Mouse (Mus musculus) cerebellum, postnatal 36 days (tissue): ENCODE data around the gene Lin28a.

Experiments used
- DNase-seq, 2 experiments: peaks; one replicate each; pipeline ENCODE4 v3.0.0; 2021 to 2022; ENCODE audit warnings: mixed read lengths in 2 of 2

Gene Lin28a

DNA sequence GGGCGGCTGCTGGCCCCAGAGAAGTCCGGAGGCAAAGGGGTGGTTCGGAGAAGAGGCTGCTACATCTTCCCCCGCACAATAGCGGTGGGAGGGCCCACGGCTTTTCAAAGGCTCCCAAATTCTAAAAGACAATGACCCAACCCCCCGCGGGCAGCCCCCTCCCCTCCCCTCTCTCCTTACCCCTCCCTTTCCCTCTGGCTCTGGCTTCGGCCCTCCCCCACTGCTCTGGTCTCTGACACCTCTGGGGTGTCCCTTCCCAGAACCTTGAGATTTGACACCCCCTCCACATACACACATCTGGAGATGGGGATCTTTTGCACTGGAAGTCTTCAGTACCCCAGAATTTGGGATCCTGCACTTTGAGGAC, at the start of gene Lin28a:
Gene Lin28a (minus strand): TSS at position 63 of the 367 bp plus-strand sequence.
- no peak for DNase-seq

DNA sequence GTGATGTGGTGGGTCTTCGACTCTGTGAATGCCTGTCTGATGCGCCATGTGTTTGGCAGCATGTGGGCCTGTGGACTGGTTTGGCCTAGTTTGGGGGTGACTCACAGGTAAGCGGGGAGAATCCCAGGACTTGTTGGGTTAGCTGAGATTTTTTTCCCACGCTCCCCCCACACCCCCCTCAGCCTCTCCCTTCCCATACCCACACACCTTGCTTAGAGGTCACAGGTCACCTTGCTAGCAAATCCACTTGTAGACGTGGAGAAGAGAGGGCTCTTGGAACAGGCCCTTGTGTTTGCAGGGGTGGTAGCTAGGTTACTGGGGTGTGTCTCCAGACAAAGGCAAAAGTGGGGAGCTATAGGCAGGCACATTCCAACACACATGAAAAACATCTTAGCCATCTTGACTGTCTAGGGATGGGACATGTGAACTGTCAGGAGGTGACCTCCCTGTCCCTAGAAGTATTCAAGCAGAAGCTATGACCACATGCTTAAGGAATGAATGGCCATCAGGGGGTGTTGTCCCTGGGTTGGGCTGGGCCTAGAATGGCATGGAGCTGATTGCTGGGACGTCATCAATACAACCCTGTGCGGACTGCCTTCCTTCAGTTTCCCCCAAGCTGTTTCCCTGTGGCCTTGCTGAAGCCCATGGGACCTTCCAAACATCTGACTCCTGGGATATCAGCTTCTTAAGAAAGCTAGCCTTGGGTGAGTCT, 49.3 kb upstream of the Lin28a start:
- no peak for DNase-seq

DNA sequence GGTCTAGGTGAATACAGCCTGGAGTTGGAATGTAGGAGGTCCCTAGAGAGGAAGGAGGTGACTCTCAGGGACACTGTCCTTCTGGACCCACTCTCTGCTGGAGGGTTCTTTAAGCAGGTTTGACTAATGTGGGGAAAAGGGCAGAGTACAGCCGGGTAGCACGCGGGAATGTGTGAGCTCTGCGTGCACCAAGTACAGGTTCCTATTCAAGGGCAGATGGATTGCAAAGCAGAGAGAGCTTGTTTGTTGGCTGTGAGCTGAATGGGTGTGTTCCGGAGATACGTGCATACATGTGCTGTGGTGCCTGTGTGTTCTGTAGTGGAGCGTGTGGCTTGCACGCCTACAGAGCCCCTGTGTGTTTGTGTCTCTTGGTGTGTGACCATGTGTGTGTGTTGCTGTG, 48.7 kb upstream of the Lin28a start:
- no peak for DNase-seq

DNA sequence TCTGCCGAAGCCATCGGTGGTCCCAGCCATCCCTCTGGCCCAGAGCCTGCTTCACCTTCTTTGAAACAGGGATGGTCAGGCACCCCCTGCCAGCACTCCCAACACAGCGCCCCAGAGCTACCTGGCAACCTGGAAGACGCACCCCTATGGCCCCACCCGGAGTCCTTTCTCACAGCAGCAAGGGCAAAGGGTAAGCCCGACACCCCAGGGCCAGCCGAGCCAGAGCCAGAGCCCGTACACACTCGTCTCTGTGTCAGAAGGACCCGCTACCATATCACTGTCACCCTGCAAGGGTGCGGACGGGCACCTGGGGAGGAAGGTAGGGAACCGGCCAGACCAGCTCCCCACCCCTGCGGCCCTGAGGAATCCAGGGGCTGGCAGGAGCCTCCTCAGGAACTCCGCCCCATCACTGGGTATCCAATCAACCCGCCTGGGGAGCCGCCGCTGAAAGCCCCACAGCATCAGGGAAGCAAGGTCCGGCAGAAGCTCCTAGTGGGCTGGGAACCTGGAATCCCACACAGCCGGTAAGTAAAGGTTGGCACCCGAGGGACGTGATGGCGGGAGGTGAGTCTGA, 46.9 kb upstream of the Lin28a start:
- DNase-seq, result no peak

DNA sequence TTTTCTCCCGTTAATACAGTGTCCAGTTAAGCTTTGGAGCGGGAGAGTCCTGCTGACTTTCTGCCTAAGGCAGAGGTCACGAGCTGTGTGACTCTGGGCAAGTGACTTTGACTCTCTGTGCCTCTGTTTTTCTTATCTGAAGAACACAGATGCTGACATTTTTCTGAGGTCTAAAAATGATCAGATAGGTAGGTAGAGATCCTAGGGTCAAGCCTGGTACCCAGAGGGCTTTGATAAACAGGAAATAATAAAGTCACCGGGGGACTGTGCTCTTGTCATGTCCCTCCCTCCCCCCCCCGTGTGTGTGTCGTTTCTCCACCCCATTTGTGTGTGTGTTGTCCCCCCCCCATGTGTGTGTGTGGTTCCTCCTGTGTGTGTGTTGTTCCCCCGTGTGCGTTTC, 43.9 kb upstream of the Lin28a start:
- DNase-seq, result no peak

DNA sequence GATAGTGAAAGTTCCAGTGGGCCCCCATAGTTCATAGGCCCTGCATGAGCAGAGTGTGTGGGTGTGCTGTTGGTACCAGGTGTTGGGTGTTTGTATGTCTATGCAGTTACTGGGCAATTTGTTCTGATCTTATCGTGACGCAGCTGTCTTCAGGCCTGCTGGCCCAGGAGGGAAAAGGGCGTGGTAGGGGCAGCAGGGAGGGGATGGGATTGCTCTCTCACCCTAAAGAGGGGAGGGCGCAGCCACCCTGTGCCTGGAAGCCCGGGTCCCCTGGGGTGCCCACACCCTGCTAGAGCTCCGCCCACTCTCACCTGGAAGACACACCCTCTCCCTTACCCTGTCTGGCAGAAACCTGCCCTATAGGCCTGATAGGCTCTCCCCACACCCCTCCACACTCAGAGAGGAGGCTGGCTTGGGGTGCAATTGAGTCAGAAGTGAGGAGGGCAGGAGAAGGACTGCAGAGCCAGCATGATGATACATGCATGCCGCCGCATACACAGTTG, 43.4 kb upstream of the Lin28a start:
- DNase-seq, result no peak

DNA sequence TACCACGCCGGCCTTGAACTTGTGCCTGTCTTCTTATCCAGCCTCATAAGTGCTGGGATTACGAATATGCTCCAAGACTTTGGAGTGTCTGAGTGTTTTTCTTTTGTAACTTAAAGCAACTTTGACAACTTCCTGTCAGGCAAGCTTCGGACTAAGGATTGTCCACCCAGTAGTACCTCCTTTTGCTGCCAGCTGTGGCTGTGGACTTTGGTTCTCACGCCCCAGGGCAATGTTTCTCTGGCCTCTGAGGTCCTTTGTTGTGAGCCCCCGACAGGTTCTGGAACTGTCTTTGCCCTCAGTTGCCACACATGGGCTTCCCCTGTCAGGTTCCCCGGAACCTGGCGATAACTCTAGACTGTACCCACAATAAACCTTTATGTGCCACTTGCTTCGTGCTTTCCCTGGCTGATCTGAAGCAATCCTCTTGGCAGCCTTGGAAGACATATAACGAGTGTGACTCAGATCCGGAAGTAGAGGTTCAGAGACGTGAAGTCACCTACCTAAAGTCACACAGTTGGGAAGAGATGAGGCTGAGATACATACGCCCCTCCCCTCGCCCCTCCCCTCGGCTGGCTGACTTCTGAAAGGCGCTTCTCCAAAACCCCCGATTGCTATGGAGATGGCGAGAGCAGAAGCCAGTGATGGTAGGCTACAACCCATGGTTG, 42.7 kb upstream of the Lin28a start:
- no peak for DNase-seq

DNA sequence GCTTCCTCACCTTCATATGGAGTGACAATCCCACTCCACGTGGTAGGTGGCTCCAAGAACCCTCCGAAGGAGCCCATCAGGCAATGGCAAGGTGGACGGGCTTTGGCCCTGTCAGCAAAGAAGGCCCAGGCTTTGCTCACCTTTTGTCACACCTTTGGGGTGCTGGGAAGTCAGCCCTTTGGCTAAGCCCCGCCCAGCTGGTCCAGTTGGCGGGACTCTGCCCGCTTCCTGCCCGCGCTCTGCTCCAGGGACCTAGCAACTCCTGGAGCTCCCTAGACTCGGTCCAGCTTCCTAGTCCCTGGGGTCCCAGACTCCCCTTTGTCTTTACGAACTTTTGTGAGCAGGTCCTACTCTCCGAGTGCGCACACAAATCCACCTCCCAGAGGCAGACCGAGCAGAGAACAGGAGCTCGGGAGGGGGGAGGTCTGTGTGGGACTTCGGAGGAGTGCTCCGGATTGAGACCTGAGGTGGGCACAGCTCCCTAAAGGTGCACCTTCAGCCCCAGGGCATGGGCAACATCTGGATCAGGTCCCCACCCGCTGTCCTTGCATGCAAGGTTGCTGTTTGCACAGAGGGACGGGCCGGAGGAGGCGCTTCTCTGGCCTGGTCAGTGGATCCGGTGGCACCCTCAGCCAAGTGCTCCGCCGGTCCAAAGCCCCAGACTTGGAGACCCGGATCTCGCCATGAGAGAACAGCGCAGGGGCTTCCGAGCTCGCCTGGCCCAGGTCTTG, 41.7 kb upstream of the Lin28a start, which contains the start of gene Crybg2:
Gene Crybg2 (plus strand): TSS at position 681 of the 731 bp plus-strand sequence.
- no peak for DNase-seq

DNA sequence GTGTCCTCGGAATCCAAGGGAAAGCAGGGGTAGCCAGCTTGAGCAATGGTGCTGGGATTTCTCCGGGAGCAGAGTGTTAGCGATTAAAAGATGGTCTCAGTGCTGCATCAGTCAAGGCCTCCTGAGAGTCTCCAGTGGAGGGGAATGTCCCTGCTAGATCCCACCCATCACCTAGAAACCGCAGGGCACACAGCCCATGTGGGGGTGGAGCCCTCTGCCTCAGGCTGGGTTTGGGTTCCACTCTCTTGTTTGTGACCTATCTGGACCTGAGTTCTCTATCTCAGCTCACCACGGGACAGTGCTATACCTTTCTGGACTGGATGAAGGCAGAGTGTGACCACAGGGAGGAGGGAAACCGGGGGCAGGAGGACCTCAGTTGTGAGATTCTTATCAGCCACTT, 40.3 kb upstream of the Lin28a start:
- DNase-seq, result no peak

DNA sequence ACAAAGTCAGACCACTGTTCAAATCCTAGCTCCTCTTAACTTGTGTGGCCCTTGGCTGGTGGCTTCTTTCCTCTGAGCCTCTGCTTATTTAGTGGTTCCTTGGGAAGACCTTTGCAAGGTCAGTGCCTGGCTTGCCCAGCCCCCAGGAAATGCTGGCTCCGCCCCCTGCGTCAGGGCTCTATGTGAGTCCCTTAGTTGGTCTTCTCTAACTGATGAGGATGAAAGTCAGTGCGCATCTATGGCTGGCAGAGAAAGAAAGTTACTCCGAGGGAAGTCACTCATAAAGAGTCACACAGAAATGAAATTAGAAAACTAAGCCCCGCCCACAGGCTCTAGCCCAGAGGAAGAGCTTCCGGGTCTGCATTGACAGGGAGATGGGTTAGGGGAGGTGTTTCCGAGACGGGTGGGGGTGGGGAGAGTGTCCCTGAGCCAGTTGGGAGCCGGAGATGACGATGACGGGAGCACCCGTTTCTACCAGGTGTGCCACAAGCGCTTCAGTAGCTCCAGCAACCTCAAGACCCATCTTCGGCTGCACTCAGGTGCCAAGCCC, 39.6 kb upstream of the Lin28a start:
- DNase-seq, result no peak

DNA sequence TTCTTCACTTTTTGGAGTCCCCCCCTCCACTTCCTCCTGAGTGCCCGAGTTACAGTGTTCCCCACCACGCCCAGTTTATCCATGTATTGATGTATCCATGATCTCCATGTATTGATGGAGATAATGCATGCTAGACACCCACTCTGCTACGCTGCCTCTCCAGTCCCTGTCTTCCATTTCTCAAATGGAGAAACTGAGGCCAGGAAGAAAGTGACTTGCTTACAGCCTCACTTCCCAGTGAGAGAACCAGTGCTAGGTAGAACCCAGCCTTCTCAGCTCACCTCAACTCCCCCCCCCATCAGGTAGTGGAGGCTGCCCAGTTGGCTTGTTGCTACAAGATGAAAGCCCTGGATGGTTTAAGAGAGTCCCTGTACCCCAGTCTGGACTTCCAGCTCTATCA, 34.9 kb upstream of the Lin28a start, which contains the start of gene Zfp683:
Gene Zfp683 (plus strand): TSS at position 301 of the 400 bp plus-strand sequence.
- DNase-seq, result no peak

DNA sequence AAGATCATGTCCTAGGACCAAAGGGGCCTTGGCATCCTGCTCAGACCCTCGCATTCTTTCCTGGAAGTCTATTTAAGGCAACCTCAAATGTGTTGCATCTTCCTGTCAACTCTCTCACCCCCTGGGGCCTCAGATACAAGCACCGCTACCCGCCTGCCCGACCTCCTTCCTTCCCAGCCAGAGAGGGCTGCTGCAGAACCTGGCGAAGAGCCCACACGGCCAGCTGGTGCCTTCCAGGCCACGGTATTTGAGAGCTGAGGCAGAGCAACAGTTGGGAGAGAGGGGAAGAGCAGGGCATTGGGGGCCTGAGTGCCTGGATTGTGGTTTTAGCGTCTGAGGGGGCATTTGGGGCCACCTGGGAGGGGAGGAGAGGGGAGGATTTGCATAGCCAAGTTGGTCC, 33.9 kb upstream of the Lin28a start:
- peak; percentile 55 to 77 for DNase-seq

DNA sequence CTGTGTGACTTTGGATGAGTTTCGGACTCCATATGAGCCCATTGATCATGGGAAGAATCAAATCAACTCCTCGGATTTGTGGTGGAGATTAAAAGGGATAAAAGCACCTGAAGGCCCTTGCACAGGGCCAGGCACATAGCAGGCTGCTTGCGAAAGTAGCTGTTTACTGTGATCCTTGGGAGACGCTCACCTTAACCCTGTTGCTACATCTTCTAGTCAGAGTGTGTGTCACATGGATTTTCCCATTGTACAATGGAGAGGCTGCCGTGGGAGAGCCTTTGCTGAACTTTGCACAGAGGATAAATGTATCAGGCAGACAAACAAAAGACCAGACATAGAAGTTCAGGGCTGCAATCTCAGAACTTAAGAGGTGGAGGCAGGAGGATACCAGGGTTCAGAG, 33.3 kb upstream of the Lin28a start:
- no peak for DNase-seq

DNA sequence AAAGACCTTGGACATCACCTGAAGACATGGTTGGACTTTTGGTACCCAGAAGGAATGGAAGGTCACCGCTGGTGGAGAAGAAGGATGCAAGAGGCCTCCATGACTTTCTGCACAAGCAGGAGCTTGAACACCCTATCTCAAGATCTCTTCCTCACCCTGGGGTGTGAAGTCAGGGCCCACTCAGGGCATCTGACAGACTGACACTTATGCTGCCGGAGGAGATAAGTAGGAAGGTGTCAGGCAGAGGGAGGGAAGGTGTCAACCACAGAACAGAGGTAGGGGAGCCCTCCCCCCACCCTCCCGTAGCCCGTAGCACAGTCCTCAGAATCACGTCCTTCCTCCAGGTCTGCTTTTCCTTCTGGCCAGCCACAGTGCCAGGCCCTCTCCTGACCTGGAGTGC, 29.0 kb upstream of the Lin28a start:
- DNase-seq, result no peak

DNA sequence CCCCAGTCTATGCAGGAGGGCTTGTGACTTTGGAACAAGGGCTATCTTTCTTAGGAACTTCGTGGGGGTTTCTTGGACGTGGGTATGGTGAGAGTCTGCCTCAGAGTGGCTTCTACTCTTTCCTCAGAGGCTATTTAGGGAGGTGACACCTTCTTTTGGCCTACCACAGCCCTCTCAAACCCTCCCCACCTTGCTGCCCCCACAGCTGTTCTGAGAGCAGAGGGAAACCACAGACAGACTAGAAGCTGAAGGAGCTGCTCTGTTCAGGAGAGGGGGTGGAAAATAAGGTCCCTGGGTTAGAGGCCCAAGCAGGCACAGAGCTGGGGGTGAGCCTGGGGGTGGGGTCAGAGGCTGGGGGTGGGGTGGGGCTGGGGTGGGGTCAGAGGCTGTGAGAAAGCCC, 24.4 kb upstream of the Lin28a start:
- no peak for DNase-seq

DNA sequence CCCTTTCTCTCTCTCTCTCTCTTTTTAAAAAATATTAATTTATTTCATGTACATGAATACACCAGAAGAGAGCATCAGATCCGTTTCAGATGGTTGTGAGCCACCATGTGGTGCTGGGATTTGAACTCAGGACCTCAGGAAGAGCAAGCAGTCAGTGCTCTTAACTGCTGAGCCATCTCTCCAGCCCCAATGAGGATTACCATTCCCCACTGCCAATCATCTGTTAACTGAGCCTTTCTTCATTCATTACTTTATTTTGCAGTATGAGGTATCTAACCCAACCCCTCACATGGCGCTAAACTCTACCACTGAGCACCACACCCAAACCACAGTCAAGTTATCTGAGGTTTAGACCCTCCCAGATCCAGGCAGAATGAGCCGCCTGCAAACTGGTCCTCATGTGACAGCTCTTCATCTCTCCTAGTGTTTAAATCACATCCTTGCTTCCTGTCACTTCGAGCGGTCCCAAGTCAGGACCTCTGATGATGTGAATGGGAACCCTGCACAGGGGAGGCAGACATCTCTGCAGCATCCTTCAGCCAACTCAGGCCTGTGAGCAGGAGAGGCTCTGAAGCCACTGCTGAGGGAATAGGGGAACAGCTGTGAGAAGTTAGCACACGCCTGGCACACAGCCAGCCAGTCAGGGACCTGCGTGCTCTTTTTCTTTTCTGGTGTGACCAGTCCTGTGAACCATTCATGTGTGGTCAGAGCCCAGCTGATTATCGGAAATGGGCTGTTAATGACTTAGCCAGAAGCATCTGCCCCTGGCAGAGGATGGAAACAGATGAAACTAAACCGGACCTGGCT, 22.9 kb upstream of the Lin28a start:
- DNase-seq, result no peak

DNA sequence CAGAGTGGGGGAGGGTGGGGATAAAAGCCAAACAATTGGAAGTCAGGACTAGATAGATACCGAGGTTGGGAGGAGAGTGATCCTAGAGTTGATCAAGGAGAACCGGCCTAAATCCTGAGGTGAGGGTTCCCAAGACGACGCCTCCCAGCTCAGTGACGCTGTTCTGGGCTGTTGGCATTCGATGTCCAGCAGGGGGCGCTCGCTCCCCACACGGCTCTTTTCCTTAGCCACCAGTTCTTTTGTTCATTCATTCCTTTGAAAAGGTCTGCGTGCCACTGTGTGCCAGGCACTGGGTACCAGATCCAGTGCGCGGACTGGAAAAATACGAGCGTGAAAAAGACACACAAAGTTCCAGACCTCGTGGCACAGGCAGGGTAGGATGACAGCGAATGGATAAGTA, 17.3 kb upstream of the Lin28a start:
- peak; percentile 84 to 88 for DNase-seq

DNA sequence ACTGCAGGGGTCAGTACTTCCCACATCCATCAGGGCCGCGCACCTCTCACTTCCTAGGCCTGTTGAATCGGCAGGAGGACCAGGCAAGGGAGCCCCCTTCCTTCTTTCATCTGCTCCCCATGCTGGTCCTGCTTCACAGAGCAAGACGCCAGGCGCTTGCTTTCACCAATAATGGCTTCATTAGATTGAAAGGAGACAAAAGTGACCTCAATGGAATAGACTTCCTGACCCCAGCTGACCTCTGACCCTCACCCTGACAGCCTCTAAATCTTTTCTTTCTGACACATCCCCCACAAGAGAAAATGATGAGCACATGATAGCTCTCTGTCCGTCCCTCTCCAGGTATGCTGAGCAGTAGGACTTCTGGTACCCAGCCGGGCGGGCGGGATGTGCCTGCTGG, 7.2 kb upstream of the Lin28a start:
- DNase-seq, result no peak

DNA sequence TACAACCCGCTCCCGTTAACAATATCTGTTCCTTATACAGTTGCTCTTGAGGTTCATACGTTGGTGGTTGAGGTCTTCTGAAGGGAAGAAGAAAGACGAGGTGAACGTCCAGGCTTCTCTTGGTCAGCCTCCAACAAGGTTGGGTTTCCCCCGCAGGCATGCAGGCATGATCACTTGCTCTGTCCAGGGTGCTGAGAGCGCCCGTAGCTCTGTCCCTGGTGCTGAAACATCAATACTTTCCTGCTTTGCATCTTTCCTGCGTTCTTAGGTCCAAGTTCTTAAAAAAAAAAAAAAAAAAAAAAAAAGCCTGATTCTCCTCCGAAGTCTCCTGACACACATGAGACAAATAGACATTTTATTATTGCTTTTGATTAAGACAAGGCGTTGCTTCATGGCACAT, 2.0 kb upstream of the Lin28a start:
- DNase-seq, result peak in 1 of 2 experiments; percentile 25

DNA sequence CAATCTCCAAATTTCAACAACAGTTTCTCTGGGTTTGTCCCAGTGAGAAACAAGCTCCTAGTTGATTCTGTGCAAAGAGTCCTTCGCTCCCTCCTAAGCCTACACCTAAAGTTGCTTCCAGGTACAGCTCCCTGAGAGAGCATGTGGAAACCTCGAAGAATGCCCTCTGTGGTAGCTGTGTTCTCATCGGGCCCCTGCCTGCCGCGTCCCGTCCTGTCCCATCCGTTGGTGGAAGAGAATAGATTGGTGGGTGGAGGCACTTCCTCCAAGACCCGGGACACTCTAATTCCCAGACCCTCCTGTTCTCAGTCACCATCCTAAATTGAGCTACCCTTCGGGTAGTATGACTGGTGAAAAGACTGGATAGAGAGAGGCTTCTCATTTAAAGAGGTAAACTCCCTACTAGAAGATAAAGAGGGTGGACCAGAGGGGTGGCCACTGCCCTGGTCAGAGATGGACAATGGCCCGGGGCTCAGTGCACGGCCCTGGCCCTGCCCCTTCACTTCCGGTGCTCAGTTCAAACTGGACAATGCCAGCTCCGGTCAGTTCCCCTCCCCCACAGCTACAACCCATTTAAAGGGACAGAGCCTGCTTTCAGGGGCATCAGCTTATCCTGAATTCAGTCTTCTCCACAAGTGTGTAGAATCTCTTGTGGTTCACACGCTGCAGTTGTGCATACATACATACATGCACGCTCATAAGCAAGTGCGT, 1.2 kb upstream of the Lin28a start:
- peak; percentile 80 to 81 for DNase-seq

DNA sequence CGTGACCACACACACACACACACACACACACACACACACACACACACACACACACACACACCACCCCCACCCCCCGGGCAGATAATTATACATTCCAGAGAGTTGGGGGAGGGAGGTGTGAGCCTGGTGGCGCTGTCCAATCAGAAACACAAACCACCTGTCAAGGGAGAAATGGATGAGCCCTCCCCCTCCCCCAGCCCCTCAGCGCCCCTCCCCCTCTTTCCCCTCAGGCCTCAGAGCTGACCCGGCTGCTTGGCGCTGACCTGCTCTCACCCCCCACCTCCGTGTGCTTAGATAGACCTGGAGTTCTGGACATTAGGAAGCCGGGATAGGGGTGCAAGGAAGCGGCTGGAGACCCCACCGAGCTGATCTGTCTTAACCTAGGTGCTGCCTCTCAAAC, 569 bp upstream of the Lin28a start:
- DNase-seq, result no peak
